Mouse (Mus musculus) brain, embryonic 14.5 days (tissue): ENCODE data around the gene Mbnl2.

Experiments used
- CTCF ChIP-seq: fragments of 200-500 bp; IDR thresholded peaks from 2 replicates; pipeline ENCODE4 v1.5.1; 2012; ENCODE audit warnings: inconsistent platforms, mild to moderate bottlenecking, moderate library complexity, borderline replicate concordance; ENCODE audit not compliant: insufficient read depth, insufficient read length; ENCODE audit errors: extremely low read depth
- POLR2A ChIP-seq: fragments of 200-500 bp; IDR thresholded peaks from 2 replicates; pipeline ENCODE4 v1.6.1; 2012; ENCODE audit warnings: mild to moderate bottlenecking, inconsistent platforms, borderline replicate concordance; ENCODE audit not compliant: poor library complexity, insufficient read depth, insufficient read length, severe bottlenecking; ENCODE audit errors: extremely low read depth

DNA sequence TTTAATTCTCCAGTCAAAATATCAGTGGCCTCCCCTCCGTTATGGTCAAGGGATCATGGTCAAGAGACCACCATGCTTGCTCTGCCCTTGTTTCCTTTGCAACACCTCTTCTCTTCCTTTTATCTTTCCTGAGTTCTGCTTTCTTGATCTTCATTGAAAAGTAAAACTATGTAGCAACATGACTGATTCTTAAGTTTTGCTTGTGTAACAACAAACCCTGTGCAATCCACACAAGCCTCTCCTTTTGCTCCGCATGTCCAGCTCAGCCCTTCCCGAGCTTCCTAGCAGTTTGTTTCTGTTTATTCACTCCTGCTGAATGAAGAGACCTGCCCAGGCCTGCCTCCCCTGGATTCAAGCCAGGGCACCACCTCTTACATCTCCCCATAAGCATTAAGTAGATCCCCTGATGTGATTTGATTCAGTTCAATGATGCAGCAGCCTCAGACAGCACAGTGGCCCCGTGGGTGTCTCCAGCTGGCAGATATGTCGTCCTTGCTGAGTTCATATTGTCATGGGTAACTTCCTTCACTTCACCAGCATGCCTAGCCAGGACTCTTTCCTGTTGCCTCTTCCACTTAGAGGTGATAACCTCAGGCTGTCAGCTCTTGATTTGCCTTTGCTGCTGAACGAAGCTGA is 27.6 kb downstream of the Mbnl2 start:
- no peak for TF ChIP-seq CTCF
- no peak for TF ChIP-seq POLR2A
